Mouse (Mus musculus) kidney, embryonic 15.5 days (tissue): ENCODE results near the gene Nsun3. TPM values are rescaled to one million over a fixed set of nuclear protein-coding genes. Genes with fewer than 3 reads are reported as not detected.

ENCODE experiments used
- ATAC-seq: fragments of 200-750 bp; cut with Nextera tagmentation; replicated peaks from 2 replicates; pipeline ENCODE4 v1.8.0; 2017; ENCODE audit warnings: moderate TSS enrichment; ENCODE audit not compliant: low FRiP score
- H3K27ac ChIP-seq: fragments of 300-500 bp; sonication (generic); 2 replicates; pipeline ENCODE4 v1.5.1; 2015; ENCODE audit warnings: mild to moderate bottlenecking, inconsistent platforms
- H3K27me3 ChIP-seq: fragments of 300-500 bp; sonication (generic); 2 replicates; pipeline ENCODE4 v1.6.1; 2015; ENCODE audit warnings: inconsistent platforms
- H3K36me3 ChIP-seq: fragments of 300-500 bp; sonication (generic); 2 replicates; pipeline ENCODE4 v1.6.1; 2015; ENCODE audit warnings: inconsistent platforms
- H3K4me1 ChIP-seq: fragments of 300-500 bp; sonication (generic); 2 replicates; pipeline ENCODE4 v1.6.1; 2015; ENCODE audit warnings: inconsistent platforms
- H3K4me2 ChIP-seq: fragments of 300-500 bp; sonication (generic); 2 replicates; pipeline ENCODE4 v1.6.1; 2015; ENCODE audit warnings: moderate library complexity, mild to moderate bottlenecking, inconsistent platforms
- H3K4me3 ChIP-seq: fragments of 300-500 bp; sonication (generic); replicated peaks from 2 replicates; pipeline ENCODE4 v1.5.1; 2015; ENCODE audit warnings: mild to moderate bottlenecking, inconsistent platforms
- H3K9ac ChIP-seq: fragments of 300-500 bp; sonication (generic); 2 replicates; pipeline ENCODE4 v1.6.1; 2015; ENCODE audit warnings: mild to moderate bottlenecking, inconsistent platforms
- H3K9me3 ChIP-seq: fragments of 300-500 bp; sonication (generic); replicated peaks from 2 replicates; pipeline ENCODE4 v1.6.1; 2016; ENCODE audit warnings: inconsistent platforms
- WGBS: fragments of 180-500 bp; shearing (Covaris S2); methylation state at CpG from one replicate; pipeline ENCODE4 v1.1.7; 2015; ENCODE audit warnings: mixed read lengths; 5-methylcytosine and 5-hydroxymethylcytosine counted together
- polyA plus RNA-seq: library from polyadenylated mRNA; unstranded; fragments of >200 nt; fragmentation: Nextera tagmentation; extraction: Ambion mirVana; gene quantifications from 2 replicates; pipeline ENCODE4 v1.2.1, GENCODE M21; 2015

Gene Nsun3
- polyA plus RNA-seq, 1 experiment from 2014 or later: 8.5 TPM

DNA sequence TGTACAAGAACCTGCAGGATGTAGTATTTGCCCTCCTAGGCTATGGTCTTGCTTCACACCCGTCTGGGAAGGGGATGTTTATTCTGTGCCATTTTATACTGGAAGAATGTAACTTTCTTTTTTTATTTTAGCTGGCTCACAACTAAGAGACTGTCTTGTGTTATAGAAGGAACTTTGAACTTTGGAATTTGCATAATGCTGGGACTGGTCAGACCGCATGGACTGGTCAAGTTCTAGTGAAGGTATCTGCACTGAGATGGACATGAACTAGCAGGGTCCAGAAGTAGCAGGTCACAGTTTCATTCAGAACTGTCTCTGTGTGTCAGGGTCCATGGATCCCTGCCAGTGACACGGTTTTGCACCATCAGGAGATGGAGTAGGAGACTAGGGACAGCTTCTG, 13.2 kb upstream of the Nsun3 start:
- no peak overlapping the region for H3K4me2 ChIP-seq
- no peak for ATAC-seq
- H3K4me3 ChIP-seq: no peak overlapping the region
- H3K27ac ChIP-seq: no peak overlapping the region
- H3K9me3 ChIP-seq: no peaks in the 10 kb centered on the region
- H3K4me1 ChIP-seq: no peaks in the 10 kb centered on the region
- 85% methylated on average over 3 of the region's 3 CpGs for WGBS
- H3K27me3 ChIP-seq: no peaks in the 10 kb centered on the region
- no peak overlapping the region for H3K9ac ChIP-seq
- peaks cover 34% of the 10 kb centered on the region for H3K36me3 ChIP-seq

GRCm38 (mm10) chr16:62799426-62799825, 12.8 kb upstream of the Nsun3 start:
- Histone ChIP-seq H3K36me3 (peaks cover 31% of the 10 kb centered on the region), H3K4me3 (no peak overlapping the region), H3K9me3 (no peaks in the 10 kb centered on the region), H3K4me1 (no peaks in the 10 kb centered on the region), H3K9ac (no peak overlapping the region), H3K27ac (no peak overlapping the region), H3K27me3 (no peaks in the 10 kb centered on the region), H3K4me2 (no peak overlapping the region)
- 90% methylated on average over 4 of the region's 4 CpGs for WGBS
- no peak for ATAC-seq

GRCm38 (mm10) chr16:62798808-62799207, 12.2 kb upstream of the Nsun3 start:
- ATAC-seq: no peak
- H3K36me3 ChIP-seq: peaks cover 30% of the 10 kb centered on the region
- no peak overlapping the region for H3K4me2 ChIP-seq
- 95% methylated on average over 3 of the region's 3 CpGs for WGBS
- no peaks in the 10 kb centered on the region for H3K4me1 ChIP-seq
- no peaks in the 10 kb centered on the region for H3K27me3 ChIP-seq
- no peaks in the 10 kb centered on the region for H3K9me3 ChIP-seq
- no peak overlapping the region for H3K4me3 ChIP-seq
- no peak overlapping the region for H3K9ac ChIP-seq
- H3K27ac ChIP-seq: no peak overlapping the region

GRCm38 (mm10) chr16:62796608-62797007, 10.0 kb upstream of the Nsun3 start:
- Histone ChIP-seq H3K9me3 (no peaks in the 10 kb centered on the region), H3K36me3 (peaks cover 22% of the 10 kb centered on the region), H3K4me2 (no peak overlapping the region), H3K27ac (no peak overlapping the region), H3K4me1 (no peaks in the 10 kb centered on the region), H3K9ac (no peak overlapping the region), H3K4me3 (no peak overlapping the region), H3K27me3 (no peaks in the 10 kb centered on the region)
- WGBS: 77% methylated on average over 1 of the region's 1 CpGs
- ATAC-seq: no peak

DNA sequence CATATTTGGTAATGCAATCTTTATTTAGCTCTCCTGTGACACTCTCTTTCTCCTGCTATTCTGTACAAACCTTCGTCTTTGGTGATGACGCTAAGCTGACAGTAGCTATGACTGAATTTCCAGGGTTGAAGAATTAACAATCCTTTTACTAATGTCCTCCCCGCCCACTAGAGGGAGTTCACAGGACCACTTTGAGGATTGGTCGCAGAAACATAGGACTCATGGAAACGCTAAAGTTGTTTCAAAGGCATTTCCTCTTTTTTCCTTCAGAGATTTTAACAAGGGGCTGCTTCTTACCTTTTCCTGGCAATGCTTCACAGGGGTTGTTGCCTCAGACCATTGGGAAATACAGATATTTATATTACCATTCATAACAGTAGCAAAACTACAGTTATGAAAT, 4.4 kb downstream of the Nsun3 start:
- Histone ChIP-seq H3K9ac (no peak overlapping the region), H3K4me1 (peaks cover 14% of the 10 kb centered on the region; the same call in 1 of the 2 replicates), H3K9me3 (no peaks in the 10 kb centered on the region), H3K27ac (no peak overlapping the region), H3K36me3 (no peaks in the 10 kb centered on the region), H3K4me3 (no peak overlapping the region), H3K27me3 (no peaks in the 10 kb centered on the region), H3K4me2 (no peak overlapping the region)
- 64% methylated on average over 5 of the region's 5 CpGs for WGBS
- no peak for ATAC-seq

DNA sequence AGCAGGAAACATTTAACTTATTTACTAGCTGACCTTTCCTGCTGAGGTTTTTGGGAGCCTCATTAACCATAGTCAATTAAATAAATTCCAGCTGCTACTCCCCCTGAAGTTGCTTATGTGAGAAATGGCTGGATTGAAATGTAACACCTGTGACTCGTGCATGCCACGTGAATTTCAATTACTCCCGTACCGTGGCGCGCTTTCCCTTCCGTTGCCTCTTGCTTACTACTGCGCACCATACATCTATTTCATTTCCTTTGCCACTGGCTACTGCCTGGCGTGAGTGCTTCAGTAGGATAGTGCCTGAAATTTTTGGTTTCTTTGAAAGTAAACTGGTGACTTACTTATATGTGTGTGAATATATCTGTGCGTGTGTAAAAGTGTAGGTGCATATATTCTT, 8.3 kb downstream of the Nsun3 start:
- Histone ChIP-seq H3K4me3 (no peak overlapping the region), H3K9me3 (no peaks in the 10 kb centered on the region), H3K9ac (no peak overlapping the region), H3K36me3 (peaks cover 8% of the 10 kb centered on the region), H3K4me1 (no peaks in the 10 kb centered on the region), H3K27ac (no peak overlapping the region), H3K27me3 (no peaks in the 10 kb centered on the region), H3K4me2 (no peak overlapping the region)
- WGBS: 42% methylated on average over 10 of the region's 10 CpGs
- ATAC-seq: peak; percentile 50; the same call in 1 of the 2 replicates

GRCm38 (mm10) chr16:62776034-62776433, 10.6 kb downstream of the Nsun3 start:
- H3K4me3 ChIP-seq: no peak overlapping the region
- H3K4me1 ChIP-seq: no peaks in the 10 kb centered on the region
- WGBS: 92% methylated on average over 11 of the region's 11 CpGs
- no peak overlapping the region for H3K4me2 ChIP-seq
- H3K9me3 ChIP-seq: no peaks in the 10 kb centered on the region
- H3K27ac ChIP-seq: no peak overlapping the region
- no peak for ATAC-seq
- no peaks in the 10 kb centered on the region for H3K27me3 ChIP-seq
- no peak overlapping the region for H3K9ac ChIP-seq
- H3K36me3 ChIP-seq: peaks cover 8% of the 10 kb centered on the region

DNA sequence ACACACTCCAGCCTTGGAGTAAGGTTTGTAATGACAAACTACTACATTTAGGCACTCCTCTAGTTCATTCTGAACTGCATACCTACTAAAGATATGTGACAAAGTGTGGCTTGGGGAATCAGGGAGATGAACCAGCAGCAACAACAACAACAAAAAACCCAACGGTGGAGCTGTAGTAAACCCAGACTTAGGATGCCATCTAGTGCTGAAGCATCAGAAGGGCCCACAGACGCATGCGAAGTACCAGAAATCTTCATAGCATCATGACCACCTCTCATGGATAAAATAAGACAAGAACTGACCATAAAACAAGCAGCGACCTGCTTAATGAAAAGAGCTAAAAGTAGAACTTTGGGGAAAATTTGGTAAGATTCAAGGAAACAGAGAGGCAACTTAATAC, 13.2 kb downstream of the Nsun3 start:
- H3K27ac ChIP-seq: no peak overlapping the region
- WGBS: 84% methylated on average over 4 of the region's 4 CpGs

GRCm38 (mm10) chr16:62758340-62758739, 28.3 kb downstream of the Nsun3 start:
- WGBS: 82% methylated on average over 2 of the region's 2 CpGs
- no peaks in the 10 kb centered on the region for H3K9me3 ChIP-seq
- no peaks in the 10 kb centered on the region for H3K27me3 ChIP-seq
- no peak overlapping the region for H3K27ac ChIP-seq
- 0 out of 2 replicates have a peak, but pooled peaks cover 4% of the 10 kb centered on the region for H3K36me3 ChIP-seq
- no peak overlapping the region for H3K4me2 ChIP-seq
- peak; percentile 54; the same call in 1 of the 2 replicates for ATAC-seq
- no peak overlapping the region for H3K4me3 ChIP-seq
- no peak overlapping the region for H3K9ac ChIP-seq
- H3K4me1 ChIP-seq: no peaks in the 10 kb centered on the region

More for the DNA sequence above, 13.2 kb downstream of the Nsun3 start:
- no peak for ATAC-seq
- peaks cover 8% of the 10 kb centered on the region for H3K36me3 ChIP-seq
- no peak overlapping the region for H3K4me2 ChIP-seq
- H3K9ac ChIP-seq: no peak overlapping the region
- H3K9me3 ChIP-seq: no peaks in the 10 kb centered on the region
- no peaks in the 10 kb centered on the region for H3K4me1 ChIP-seq
- no peak overlapping the region for H3K4me3 ChIP-seq
- H3K27me3 ChIP-seq: no peaks in the 10 kb centered on the region

- Histone ChIP-seq H3K36me3 (0 out of 2 replicates have a peak, but pooled peaks cover 4% of the 10 kb centered on the region), H3K27me3 (no peaks in the 10 kb centered on the region), H3K9ac (no peak overlapping the region), H3K4me1 (no peaks in the 10 kb centered on the region), H3K4me2 (no peak overlapping the region), H3K9me3 (no peaks in the 10 kb centered on the region), H3K4me3 (no peak overlapping the region), H3K27ac (no peak overlapping the region)
- WGBS: 83% methylated on average over 6 of the region's 6 CpGs
- no peak for ATAC-seq
Measured at GRCm38 (mm10) chr16:62755307-62755706, 31.3 kb downstream of the Nsun3 start.

DNA sequence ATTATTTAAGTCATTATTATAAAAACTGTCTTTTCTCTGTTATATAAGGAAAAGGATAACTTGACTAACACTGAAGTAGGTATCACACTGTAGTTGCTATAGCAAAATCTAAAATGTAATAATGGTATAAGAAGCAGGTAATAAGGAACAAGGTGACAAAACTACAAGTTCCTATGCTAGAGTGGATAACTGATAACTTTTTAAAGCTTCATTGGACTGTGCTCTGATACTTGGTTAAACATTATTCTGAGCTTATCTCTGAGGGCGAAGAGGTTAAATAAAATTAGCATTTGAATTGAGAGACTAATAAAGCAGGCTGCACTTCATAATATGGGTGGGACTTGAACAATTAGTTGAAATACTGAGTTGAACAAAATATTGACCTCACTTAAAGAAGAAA, 33.0 kb downstream of the Nsun3 start:
- H3K9ac ChIP-seq: no peak overlapping the region
- no peaks in the 10 kb centered on the region for H3K27me3 ChIP-seq
- no peak for ATAC-seq
- no peaks in the 10 kb centered on the region for H3K9me3 ChIP-seq
- no peak overlapping the region for H3K4me3 ChIP-seq
- H3K4me2 ChIP-seq: no peak overlapping the region
- H3K27ac ChIP-seq: no peak overlapping the region
- H3K4me1 ChIP-seq: no peaks in the 10 kb centered on the region
- 87% methylated on average over 1 of the region's 1 CpGs for WGBS
- 0 out of 2 replicates have a peak, but pooled peaks cover 4% of the 10 kb centered on the region for H3K36me3 ChIP-seq

DNA sequence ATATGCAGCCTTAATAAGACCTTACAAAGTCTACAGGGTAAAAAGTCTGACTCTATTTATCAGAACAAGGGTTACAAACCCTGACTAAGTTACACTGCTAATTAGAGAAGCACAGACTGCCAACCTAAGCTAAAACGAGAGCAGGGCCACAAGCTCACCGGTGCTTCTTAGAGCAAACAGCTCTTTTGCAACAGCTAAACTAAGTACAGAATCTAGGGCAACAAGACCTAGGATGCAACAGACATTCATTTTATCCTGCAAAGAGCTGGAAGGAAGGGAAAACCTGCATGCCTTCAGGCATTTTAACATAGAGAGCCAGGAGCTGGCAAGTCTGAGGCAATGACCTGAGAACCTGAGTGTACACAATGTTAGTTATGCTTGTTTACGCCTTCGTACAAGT, 33.5 kb downstream of the Nsun3 start:
- H3K27me3 ChIP-seq: no peaks in the 10 kb centered on the region
- no peaks in the 10 kb centered on the region for H3K36me3 ChIP-seq
- H3K9me3 ChIP-seq: no peaks in the 10 kb centered on the region
- WGBS: 86% methylated on average over 4 of the region's 4 CpGs
- no peaks in the 10 kb centered on the region for H3K4me1 ChIP-seq
- no peak overlapping the region for H3K4me2 ChIP-seq
- H3K9ac ChIP-seq: no peak overlapping the region
- H3K27ac ChIP-seq: no peak overlapping the region
- no peak overlapping the region for H3K4me3 ChIP-seq
- ATAC-seq: no peak

DNA sequence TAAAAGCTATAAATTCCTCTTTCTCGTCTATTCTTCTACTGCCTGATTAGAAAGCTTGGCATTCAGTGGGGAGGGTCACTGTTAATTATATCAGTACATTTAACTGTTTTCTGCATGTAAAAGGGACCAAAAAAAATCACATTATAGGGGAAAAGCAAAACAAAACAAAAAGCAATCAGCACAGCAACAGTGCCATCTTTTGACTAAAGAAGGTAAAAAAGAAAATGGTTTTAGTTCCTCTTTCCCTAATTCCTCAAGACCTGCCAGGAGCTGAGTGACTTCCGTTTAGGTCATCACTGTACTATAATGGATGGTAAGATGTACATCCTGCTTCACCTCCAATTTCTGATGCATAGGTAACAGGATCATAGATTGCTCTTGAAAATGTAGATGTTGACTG, 40.7 kb downstream of the Nsun3 start:
- ATAC-seq: no peak
- no peaks in the 10 kb centered on the region for H3K4me1 ChIP-seq
- no peak overlapping the region for H3K9ac ChIP-seq
- H3K4me3 ChIP-seq: no peak overlapping the region
- no peaks in the 10 kb centered on the region for H3K27me3 ChIP-seq
- 60% methylated on average over 2 of the region's 2 CpGs for WGBS
- H3K36me3 ChIP-seq: no peaks in the 10 kb centered on the region
- H3K9me3 ChIP-seq: no peaks in the 10 kb centered on the region
- H3K4me2 ChIP-seq: no peak overlapping the region
- no peak overlapping the region for H3K27ac ChIP-seq
